Mouse (Mus musculus): Measurements from ENCODE around the gene Tmod3. TPM values are rescaled to one million over a fixed set of nuclear protein-coding genes. Genes with fewer than 3 reads are reported as not detected.

The Tmod3 gene
- polyA plus RNA-seq, 1 experiment, result 0.65 TPM

DNA sequence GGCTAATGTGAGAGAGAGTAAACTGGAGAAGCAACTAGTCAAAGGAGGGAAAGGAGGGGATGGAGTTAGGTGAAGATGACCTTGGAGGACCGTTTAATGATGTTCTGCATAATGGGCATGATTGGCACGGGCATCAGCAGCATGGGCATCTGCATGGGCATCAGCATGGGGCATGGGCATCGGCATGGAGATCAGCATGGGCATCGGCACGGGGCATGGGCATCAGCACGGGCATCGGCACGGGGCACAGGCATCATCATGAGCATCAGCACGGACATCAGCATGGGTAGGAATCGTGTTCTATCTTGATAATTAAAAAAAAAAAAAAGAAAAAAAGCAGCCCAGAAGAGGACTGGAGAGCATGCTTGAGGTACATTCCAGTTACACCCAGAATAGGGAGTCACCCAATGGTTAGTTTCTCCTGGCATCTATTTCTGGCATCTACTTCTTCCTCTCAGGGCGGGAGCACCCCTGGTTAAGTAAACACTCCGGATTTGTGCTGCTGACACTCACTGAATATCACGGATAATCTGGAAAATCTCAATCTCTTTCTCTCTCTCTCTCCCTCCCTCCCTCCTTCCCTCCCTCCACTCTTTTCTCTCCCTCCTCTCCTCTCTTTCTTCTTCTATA is 1.7 kb upstream of the Tmod3 start:
- Histone ChIP-seq H3K27me3 (ENCODE audit: control insufficient read depth) (peaks cover 6% of the 10 kb centered on the region), H3K4me1 (ENCODE audit: control insufficient read depth) (peaks cover 64% of the 10 kb centered on the region), H3K4me3 (replicated peaks) (no peak overlapping the region), H3K9me3 (ENCODE audit: control insufficient read depth, low read length) (no peaks in the 10 kb centered on the region), H3K36me3 (ENCODE audit: control insufficient read depth) (no peaks in the 10 kb centered on the region)
- TF ChIP-seq TAL1 (IDR thresholded peaks at IDR 0.05; ENCODE audit: low read length) (no peak), GATA1 (IDR thresholded peaks at IDR 0.05; ENCODE audit: low read length) (no peak)

DNA sequence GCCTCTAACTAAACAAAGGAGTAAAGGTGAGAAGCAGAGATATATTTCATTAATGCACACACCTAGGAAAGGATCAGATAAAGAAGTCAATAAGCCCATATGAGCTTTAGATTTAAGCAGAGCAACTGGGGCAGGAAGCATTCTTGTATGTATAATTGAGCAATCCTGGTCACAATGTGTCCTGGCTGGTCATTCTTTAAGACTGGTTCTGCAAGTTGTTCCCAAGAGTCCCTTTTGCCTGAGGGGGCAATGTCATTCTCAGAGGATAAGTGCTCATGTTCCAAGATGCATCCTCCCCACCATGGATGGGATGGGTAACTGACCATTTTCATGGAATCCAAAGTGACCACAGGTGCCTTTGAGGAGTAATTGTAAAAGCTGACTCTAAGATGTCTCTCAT is 896 bp upstream of the Tmod3 start:
- TF ChIP-seq GATA1 (IDR thresholded peaks at IDR 0.05; ENCODE audit: low read length), result no peak
- no peak for TF ChIP-seq TAL1 (IDR thresholded peaks at IDR 0.05; ENCODE audit: low read length)
- Histone ChIP-seq H3K27me3 (ENCODE audit: control insufficient read depth) (peaks cover 6% of the 10 kb centered on the region), H3K4me1 (ENCODE audit: control insufficient read depth) (peaks cover 67% of the 10 kb centered on the region), H3K36me3 (ENCODE audit: control insufficient read depth) (no peaks in the 10 kb centered on the region), H3K9me3 (ENCODE audit: control insufficient read depth, low read length) (no peaks in the 10 kb centered on the region), H3K4me3 (replicated peaks) (no peak overlapping the region)

DNA sequence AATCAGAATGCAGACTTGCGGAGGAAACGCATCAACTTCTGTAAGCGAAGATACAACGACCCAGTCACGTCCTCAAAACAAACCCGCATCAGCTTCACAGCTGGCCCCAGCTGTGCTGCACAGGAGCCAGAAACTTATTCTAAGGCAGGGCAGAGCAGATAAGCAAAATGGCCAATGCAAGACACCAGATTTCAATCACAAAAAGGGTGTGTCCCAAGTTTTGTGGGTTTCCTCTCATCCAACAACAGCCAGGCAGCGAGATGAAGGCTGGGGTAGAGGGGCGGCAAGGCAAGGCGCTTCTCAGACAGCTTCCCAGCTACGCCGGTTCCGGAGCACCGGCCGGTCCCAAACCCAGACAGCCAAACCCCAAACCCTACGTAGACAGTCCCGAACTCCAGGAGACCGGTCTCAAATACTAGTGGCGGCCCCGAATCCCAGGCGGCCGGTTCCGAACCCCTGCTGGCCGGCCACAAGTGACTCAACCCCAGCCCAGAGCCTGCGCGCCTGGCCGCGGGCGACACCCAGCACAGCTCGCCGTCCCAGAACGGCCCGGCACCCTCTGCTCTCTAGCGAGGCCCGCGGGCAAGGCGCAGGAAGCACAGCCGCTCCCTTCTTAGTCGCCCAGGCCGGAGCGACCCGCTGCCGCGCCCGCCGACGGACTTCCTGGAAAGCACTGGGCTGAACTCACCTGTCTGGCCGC is 495 bp downstream of the Tmod3 start:
- peaks cover 62% of the 10 kb centered on the region for H3K4me1 ChIP-seq (ENCODE audit: control insufficient read depth)
- H3K27me3 ChIP-seq (ENCODE audit: control insufficient read depth), result peaks cover 6% of the 10 kb centered on the region
- TF ChIP-seq TAL1 (IDR thresholded peaks at IDR 0.05; ENCODE audit: low read length), result peak; percentile 65
- peak; percentile 88 for TF ChIP-seq GATA1 (IDR thresholded peaks at IDR 0.05; ENCODE audit: low read length)

DNA sequence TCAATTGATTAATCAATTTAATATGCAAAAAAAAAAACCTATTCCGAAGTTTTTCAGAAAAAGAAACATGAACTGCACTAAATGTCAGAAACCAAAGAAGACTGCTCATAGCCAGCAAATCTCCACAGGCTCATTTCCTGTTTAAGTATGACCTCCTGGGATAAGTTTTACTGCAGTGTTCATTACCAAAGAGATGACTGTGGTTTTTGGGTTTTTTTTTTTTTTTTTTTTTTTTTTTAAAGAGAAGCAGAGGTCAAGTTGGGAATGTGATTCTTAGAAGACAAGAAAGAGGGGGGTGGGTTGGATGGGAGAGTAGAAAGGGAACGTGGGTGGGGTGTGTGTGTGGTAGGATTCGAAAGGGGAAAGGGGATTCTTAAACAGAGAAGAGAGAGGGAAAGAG is 1.1 kb downstream of the Tmod3 start:
- TF ChIP-seq GATA1 (IDR thresholded peaks at IDR 0.05; ENCODE audit: low read length) (no peak), TAL1 (IDR thresholded peaks at IDR 0.05; ENCODE audit: low read length) (no peak)
- no peaks in the 10 kb centered on the region for H3K36me3 ChIP-seq (ENCODE audit: control insufficient read depth)
- H3K4me1 ChIP-seq (ENCODE audit: control insufficient read depth), result peaks cover 57% of the 10 kb centered on the region

More for the DNA sequence above, 495 bp downstream of the Tmod3 start:
- Histone ChIP-seq H3K4me3 (replicated peaks) (peak overlapping the region; percentile 88), H3K36me3 (ENCODE audit: control insufficient read depth) (no peaks in the 10 kb centered on the region), H3K9me3 (ENCODE audit: control insufficient read depth, low read length) (no peaks in the 10 kb centered on the region)

GRCm38 (mm10) chr9:75553719-75554118 is 5.7 kb downstream of the Tmod3 start:
- Histone ChIP-seq H3K4me3 (replicated peaks) (no peak overlapping the region), H3K36me3 (ENCODE audit: control insufficient read depth) (no peaks in the 10 kb centered on the region), H3K9me3 (ENCODE audit: control insufficient read depth, low read length) (no peaks in the 10 kb centered on the region), H3K4me1 (ENCODE audit: control insufficient read depth) (peaks cover 31% of the 10 kb centered on the region), H3K27me3 (ENCODE audit: control insufficient read depth) (no peaks in the 10 kb centered on the region)
- TF ChIP-seq GATA1 (IDR thresholded peaks at IDR 0.05; ENCODE audit: low read length) (no peak), TAL1 (IDR thresholded peaks at IDR 0.05; ENCODE audit: low read length) (no peak)

More for the DNA sequence above, 1.1 kb downstream of the Tmod3 start:
- peak overlapping the region; percentile 88 for H3K4me3 ChIP-seq (replicated peaks)
- peaks cover 6% of the 10 kb centered on the region for H3K27me3 ChIP-seq (ENCODE audit: control insufficient read depth)
- no peaks in the 10 kb centered on the region for H3K9me3 ChIP-seq (ENCODE audit: control insufficient read depth, low read length)

DNA sequence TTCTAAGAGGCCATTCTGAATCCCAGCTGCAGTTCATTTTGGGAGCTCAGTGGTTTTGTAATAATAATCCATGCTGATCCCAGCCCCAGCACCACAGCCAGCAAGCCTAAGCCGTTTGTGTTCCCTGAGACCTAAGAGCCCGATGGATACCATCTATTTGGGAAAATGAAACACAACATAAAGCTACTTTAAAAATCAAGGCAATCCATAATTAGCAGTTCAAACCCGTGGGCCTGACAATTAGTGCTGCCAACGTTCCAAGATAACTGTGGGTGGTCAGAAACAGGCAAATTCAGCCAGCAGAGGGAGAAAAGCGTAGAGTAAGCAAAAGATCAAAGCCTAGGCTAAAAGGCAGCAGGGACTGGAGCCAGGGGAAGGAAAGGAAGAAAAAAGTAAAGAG is 8.1 kb downstream of the Tmod3 start:
- no peaks in the 10 kb centered on the region for H3K27me3 ChIP-seq (ENCODE audit: control insufficient read depth)
- no peak for TF ChIP-seq GATA1 (IDR thresholded peaks at IDR 0.05; ENCODE audit: low read length)
- no peak for TF ChIP-seq TAL1 (IDR thresholded peaks at IDR 0.05; ENCODE audit: low read length)
- H3K4me3 ChIP-seq (replicated peaks), result no peak overlapping the region
- peaks cover 28% of the 10 kb centered on the region for H3K4me1 ChIP-seq (ENCODE audit: control insufficient read depth)
- H3K36me3 ChIP-seq (ENCODE audit: control insufficient read depth), result no peaks in the 10 kb centered on the region
- H3K9me3 ChIP-seq (ENCODE audit: control insufficient read depth, low read length), result no peaks in the 10 kb centered on the region

GRCm38 (mm10) chr9:75549010-75549409 is 10.4 kb downstream of the Tmod3 start:
- no peak overlapping the region for H3K4me3 ChIP-seq (replicated peaks)
- H3K27me3 ChIP-seq (ENCODE audit: control insufficient read depth), result no peaks in the 10 kb centered on the region
- no peaks in the 10 kb centered on the region for H3K36me3 ChIP-seq (ENCODE audit: control insufficient read depth)
- peaks cover 35% of the 10 kb centered on the region for H3K4me1 ChIP-seq (ENCODE audit: control insufficient read depth)
- no peak for TF ChIP-seq TAL1 (IDR thresholded peaks at IDR 0.05; ENCODE audit: low read length)
- H3K9me3 ChIP-seq (ENCODE audit: control insufficient read depth, low read length), result no peaks in the 10 kb centered on the region

GRCm38 (mm10) chr9:75546885-75547553 is 12.4 kb downstream of the Tmod3 start:
- Histone ChIP-seq H3K4me3 (replicated peaks) (peak overlapping the region; percentile 22), H3K36me3 (ENCODE audit: control insufficient read depth) (no peaks in the 10 kb centered on the region), H3K4me1 (ENCODE audit: control insufficient read depth) (peaks cover 32% of the 10 kb centered on the region), H3K9me3 (ENCODE audit: control insufficient read depth, low read length) (no peaks in the 10 kb centered on the region), H3K27me3 (ENCODE audit: control insufficient read depth) (no peaks in the 10 kb centered on the region)
- TF ChIP-seq TAL1 (IDR thresholded peaks at IDR 0.05; ENCODE audit: low read length) (no peak), GATA1 (IDR thresholded peaks at IDR 0.05; ENCODE audit: low read length) (0 out of 2 replicates have a peak, but pooled peaks have one; percentile 14)

DNA sequence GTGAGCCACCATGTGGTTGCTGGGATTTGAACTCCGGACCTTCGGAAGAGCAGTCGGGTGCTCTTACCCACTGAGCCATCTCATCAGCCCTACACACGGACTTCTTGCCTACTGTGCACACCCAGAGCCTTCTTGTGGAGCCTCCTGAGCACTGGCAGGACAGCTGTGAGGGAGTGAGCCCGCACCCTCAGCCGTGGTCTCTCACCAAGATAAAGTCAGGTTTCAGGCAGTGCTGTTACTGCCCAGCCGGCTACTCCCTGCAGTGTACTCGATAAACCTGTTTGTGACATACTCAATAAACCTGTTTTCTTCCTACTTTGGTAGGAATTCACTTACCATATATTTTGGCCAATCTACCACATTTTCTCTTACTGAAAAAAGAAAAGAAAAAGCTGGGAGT is 13.9 kb downstream of the Tmod3 start:
- Histone ChIP-seq H3K36me3 (ENCODE audit: control insufficient read depth) (no peaks in the 10 kb centered on the region), H3K27me3 (ENCODE audit: control insufficient read depth) (no peaks in the 10 kb centered on the region), H3K9me3 (ENCODE audit: control insufficient read depth, low read length) (no peaks in the 10 kb centered on the region), H3K4me3 (replicated peaks) (no peak overlapping the region), H3K4me1 (ENCODE audit: control insufficient read depth) (peaks cover 37% of the 10 kb centered on the region)
- TF ChIP-seq TAL1 (IDR thresholded peaks at IDR 0.05; ENCODE audit: low read length) (no peak), GATA1 (IDR thresholded peaks at IDR 0.05; ENCODE audit: low read length) (no peak)
